Mouse (Mus musculus): ENCODE data around the gene Klra3.

DNA sequence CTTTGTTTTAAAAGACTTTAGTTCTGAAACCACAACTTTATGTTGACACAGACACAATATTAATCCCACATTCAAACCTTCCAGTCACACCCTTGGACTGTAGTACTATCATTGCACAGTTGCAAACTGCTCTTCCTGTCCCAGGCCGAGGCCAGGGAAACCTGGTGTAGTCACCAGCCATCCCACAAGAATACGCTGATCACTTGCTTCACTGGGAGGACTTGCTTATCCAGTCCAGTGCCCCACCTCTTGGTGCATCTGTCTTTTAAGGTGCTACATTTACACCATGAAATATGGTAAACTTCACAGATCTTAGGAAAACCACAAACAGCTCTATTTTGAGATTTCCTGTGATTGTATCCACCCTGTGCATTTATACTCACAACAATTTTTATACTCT is 49.4 kb upstream of the Klra3 start, which contains the start of gene Klra1:
- TF ChIP-seq CTCF (IDR thresholded peaks at IDR 0.05; ENCODE audit: low read depth), result no peak
- no peak for TF ChIP-seq EP300 (optimal IDR thresholded peaks at IDR 0.05)
